Mouse (Mus musculus) retina, postnatal 7 days (tissue): ENCODE results near the gene Fbxo40.

Experiments used
- DNase-seq: peaks from one replicate; pipeline ENCODE4 v3.0.0-alpha.2; 2012; ENCODE audit warnings: low read depth, low spot score

Gene Fbxo40

DNA sequence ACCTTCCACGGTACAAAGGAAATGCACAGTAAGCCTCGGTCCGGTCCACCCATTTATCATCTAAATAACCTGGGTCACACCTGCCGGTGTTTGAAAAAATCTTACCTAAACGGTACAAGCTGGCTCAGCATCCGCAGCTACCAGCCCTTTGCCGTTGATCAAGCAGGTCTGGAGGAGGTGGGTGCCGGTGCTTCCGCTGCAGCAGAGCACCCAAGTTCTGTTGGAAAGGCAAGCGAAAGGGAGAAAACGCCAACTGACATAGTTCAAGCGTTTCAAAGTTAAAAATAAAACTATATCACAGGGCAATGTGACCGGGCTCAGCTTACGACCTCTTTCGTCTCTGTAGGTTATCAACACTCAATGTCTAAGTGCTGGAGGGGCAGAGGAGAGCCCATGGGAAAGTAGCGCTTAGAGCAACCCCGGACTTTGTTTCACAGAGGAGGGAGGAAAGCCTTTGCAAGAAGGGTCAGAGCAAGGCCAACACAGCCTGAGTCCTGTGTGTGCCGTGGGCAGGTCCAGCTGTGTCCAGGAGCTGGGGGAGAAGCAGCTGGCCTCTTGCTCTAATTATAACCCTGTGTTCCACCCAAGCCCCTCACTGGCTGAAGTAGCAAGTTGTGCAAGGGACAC, at the start of gene Fbxo40:
TSS of gene Fbxo40 (minus strand) at position 469 of the 627 bp plus-strand sequence.
- no peak for DNase-seq

DNA sequence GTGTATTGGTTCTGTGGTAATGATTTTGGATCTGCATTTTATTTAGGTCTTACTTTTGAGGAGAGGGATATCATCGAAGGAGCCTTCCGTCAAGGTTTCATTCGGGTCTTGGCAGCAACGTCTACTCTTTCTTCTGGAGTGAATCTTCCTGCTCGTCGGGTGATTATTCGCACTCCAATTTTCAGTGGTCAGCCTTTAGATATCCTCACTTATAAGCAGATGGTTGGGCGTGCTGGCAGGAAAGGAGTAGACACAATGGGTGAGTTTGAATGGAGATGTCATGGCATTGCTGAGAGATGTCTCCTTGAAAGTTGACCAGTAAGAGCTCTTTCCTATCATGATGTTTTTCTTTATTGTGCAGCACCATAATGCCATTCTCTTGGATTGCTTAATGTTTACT, 44.5 kb upstream of the Fbxo40 start:
- DNase-seq: no peak

DNA sequence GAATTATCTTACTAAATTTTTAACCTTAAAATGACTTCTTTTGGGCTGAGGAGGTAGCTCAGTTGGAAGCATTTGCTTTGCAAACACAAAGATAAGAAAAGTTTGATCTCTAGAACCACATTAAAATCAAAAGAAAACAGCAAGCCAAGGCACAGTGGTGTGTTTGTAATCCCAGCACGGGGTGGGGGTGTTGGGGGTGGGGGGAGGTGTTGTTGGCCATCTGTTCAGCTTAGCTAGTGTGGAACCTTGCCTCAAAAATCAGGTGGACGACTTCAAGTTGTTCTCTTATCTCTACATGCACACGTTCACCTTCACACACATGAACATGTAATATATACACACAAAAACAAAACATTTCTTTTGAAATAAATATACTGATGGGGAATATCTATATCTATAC, 41.7 kb upstream of the Fbxo40 start:
- DNase-seq: no peak

DNA sequence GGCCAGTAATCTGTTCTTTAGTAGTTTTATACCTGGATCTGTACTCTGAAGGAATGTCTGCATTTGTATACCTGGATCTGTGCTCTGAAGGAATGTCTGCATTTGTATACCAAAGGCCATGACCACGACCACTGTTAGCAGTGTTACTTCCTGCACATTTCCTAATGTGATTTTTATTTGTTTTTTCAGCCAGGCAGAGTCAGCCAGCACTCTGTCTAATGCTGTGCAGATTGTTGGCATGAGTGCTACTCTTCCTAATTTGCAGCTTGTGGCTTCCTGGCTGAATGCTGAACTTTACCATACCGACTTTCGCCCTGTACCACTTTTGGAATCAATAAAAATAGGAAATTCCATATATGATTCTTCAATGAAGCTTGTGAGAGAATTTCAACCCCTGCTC, 37.3 kb upstream of the Fbxo40 start:
- no peak for DNase-seq

DNA sequence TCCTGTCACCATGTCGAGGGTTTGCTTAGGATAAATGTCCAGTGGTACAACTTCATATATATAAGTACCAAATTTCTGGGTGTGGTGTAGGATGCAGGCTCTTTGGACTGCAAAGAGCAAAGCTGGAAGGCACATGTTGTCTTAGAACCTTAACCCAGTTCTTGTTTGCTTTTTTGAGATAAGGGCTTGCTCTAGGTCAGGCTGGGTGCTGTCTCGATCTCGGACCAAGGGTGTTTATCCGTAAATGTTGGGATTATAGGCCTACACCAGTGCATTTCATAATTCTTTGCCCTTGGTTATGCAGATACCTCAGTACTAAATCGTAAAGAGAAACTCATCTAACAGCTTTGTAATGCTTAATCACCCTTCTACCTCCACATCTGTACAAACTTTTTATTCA, 22.1 kb upstream of the Fbxo40 start:
- no peak for DNase-seq

DNA sequence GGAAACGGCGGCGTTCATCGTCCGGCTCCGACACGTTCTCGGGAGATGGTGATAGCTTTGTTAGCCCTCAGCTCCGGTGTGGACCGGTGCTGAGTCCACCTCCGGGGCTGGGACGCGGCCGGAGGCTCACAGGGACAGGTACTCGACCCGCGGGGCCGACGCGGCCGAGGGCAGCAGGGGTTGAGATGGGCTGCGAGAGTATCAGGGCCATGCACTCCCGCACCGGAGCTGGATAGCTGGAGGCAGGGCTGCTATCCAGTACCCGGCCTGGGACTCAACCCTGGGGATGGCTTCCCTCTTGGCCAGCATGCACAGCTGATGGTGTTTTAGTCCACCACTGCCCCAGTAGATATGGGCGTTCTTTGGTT, 21.6 kb upstream of the Fbxo40 start:
- DNase-seq: no peak

DNA sequence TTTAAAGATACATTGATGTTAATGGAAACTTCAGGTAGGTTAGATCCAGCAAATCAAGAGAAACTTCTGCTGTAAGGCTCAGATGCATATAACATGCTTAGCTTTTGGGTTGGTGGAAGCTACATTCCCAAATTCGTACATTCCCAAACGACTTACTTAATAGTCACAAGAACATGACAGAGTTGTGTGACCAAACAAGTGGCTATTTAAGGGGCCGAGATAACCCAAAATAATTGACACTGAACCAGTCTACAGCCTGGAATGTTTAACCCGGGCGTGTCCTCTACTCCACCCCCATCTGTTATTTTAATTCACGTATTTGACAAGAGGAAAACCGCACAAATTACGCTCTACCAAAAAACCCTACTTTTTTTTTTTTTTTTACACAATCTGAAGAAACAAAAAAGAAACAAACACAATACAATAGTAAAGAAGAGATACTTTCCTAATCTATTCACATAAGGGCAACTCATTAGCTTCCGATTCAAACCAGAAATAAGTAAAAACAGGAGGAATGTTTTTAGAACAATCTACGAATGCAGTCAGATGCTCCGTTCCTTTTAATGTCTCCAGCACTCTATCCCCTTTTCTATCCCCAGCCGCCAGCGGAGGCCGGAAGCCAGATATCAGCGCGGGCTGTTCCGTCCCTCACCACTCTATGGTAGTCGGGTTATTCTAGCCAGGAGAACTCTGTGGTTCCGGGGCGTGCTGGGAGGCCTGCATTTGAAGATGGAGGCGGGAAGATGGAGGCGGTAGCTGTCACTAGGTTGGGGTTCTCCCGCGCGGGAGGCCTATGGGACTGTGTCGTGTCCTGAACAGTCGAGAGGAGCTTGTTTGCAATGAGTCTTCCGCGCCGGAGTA, 21.0 kb upstream of the Fbxo40 start, which contains the start of gene Polq:
TSS of gene Polq (plus strand) at position 726 of the 861 bp plus-strand sequence.
- peak; percentile 93 for DNase-seq

DNA sequence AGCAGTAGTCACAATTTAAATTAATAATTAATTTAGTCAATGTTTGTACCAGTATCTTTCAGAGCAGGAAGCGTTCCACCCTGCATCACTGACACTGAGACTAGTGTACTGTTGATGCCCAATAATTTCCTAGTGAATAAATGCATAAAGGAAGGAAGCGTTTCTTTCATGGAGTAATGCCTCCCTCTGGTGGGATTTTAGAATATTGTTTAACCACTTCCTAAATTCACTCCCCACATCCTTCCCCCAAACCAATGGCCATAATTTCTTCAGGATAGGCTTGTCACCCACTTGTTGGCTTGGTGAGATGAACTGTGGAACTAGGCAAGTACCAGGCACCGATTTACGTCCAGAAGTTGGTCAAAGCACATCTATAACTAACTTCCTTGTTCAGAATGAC, 20.1 kb upstream of the Fbxo40 start:
- DNase-seq: peak; percentile 46

DNA sequence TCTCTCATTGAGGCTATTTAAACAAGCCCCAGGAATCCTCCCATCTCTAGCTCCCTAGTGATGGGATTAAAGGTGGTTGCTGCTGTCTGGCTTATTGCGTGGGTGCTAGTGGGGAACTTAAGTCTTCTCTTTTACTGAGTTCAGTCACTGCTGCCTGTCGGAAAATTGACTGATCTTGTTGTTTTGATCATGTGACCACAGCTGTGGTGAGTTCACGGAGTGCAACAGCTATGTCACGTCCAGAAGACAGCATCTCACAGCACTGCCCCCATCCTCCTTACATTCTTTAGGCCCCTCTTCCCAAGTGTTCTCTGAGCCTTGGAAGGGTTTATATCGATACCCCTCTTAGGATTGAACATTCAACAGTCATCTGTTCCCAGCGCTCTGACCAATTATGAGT, 19.0 kb upstream of the Fbxo40 start:
- no peak for DNase-seq

DNA sequence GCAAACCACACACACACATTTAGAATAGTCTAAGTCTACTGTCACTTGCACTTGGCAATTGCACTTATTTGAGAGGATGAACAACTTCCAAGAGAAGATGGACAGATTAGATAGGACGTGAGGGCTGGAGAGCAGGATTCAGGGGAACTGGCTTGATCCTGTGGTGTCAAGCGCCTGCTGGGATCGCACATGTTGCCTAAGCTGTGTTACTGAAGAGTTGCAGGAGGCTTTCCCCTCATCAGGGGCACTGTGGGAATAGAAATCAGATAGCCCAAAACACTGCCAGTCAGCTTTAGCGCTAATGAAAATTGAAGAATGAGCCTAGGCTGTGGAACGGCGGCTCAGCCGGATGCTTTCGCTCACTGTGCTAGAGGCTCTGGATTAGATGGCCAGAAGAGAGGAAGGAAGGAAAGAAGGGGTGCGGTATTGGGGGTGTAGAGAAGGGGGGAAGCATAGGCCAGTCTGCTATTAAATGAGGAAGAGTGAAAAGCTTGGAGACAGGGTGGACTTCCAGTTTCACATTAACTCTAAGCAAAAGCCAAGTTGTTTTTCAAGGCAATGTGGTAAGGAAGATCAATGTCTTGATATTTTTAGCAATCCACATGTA, 9.2 kb upstream of the Fbxo40 start:
- DNase-seq: no peak

DNA sequence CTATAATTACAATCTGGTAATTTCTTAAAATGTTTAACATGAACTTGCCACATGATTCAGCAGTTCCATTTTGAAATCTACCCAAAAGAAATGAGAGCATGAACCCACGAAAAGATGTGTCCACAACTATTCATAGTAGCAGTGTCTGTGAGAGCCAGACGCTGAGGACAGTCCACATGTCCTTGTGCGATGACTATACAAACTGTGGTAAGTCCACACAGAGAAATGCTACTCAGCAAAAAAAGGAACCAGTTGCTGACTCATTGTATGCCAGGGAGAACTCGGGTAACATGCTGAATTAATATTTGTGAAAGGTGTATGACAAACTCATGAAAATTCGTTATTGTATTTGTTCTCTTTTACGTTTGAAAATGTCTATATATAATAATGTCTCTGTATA, 7.4 kb upstream of the Fbxo40 start:
- DNase-seq: no peak

DNA sequence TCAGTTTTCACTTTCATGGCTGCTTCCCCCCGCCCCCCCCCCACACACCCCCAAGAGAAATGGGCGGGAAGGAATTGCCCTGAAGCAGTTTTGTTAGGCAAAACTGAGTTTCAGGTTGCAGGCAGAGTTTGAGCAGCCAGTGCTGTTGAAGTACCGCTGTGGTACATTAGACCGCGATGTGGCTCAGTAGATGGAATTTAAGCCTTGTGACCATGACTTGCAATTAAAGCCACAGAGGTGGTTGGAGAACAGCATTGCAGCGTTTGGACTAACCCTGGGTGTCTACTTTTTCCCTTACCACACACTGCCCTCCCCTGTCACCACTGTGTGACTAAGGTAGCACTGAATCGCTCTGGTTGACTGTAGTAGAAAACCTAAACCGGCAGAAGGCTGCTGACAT, 774 bp downstream of the Fbxo40 start:
- DNase-seq: no peak

DNA sequence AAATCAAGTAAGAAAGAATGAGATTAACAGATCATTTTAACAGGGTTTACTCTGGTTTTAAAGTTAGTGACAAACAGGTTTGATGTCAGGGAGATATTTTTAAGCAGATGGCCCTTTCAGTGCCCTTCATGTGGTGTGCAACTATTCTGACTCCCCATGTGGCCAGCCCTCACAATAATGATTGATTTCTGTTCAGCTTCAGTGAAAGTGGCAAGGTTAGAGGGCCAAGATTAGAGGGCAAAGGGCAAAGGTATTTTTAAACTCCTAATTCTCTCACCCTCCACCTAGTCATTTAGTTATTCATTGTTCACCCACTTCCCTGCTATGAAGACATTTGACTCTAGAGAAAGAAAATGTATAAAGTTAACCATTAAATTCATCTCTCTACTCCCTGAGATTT, 2.2 kb downstream of the Fbxo40 start:
- DNase-seq: no peak

DNA sequence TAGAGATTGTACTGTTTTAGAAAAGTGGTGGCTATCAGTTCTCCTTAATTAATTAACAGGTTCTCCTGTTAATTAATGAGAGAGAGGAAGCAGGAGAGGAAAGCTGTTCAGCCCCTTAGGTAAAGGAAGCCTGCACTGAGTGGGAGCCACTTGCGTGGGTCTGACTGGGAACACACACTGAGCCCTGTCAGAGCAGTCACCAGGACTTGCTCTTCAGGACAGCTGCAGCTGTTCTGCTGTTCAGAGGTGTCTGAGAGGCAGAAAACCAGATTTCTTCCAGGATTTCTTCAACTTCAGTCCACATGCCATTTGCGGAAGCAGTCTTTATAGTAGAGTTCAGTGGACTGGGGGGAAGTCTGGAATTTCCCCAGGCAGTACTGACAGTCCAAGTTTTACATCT, 2.9 kb downstream of the Fbxo40 start:
- DNase-seq: no peak

DNA sequence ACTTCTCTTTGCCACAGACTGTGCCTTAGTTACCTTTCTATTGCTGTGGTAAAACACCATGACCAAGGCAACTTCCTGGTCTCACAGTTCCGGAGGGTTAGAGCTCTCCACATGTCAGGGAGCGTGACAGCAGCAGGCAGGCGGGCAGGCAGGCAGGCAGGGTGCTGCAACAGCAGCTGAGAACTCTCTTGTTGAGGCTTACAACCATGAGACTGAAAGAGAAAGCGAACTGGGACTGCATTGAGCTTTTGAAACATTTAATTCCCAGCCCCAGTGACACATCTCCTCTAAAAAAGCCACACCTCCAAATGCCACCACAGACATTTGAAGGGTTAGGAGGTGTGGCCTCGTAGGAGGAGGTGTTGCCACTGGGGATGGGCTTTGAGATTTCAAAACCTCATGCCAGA, 4.6 kb downstream of the Fbxo40 start:
- DNase-seq: no peak

DNA sequence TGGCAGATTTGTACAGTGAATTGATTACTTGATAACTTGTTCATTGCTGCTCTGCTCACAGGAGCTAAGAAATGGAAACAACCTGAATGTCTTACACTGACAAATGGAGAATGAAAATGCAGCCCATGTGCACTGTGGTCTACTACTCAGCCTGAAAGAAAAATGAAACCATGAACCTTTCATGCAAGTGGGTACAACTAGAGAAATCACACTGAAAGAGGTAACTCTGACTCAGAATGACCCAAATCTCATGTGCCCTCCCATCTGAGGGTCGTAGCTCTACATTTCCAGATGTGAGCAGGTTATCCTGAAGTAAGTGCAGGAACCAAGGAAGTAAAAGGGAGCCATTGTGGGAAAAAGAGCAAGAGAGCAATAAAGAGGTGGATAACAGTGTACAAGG, 6.5 kb downstream of the Fbxo40 start:
- DNase-seq: no peak

DNA sequence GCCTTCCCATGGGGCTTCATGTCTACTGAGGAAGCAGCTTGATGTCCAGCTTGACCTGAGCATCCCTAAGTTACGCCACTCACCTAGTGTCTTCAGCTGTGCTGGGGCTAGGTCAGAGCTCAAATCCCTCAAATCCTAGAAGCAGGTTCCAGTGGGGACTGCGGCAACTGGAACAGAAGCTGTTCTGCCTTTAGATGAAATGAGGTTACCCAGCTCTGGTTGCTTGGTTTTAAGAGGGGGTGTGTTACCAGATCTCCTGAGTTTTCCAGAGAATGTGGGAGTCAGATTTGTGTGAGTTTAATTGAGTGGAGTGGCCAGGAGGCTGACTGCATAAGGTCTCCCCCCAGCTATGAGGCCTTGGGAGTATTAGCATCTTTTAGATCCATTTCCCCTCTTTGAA, 11.1 kb downstream of the Fbxo40 start:
- DNase-seq: no peak

DNA sequence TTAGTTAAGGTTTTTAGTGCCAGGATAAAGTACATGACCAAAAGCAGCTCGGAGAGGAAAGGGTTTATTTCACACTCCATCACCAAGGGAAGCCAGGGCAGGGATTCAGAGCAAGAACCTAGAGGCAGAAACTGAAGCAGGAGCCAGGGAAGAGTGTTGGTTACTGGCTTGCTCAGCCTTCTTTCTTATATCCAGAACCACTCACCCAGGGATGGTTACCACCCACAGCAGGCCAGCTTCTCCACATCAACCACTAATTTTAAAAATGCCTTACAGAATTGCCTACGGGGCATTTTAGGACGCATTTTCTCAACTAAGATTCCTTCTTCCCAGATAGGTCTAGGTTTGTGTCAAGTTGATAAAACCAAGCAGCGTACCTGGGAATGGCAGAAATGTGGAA, 26.9 kb downstream of the Fbxo40 start:
- no peak for DNase-seq

DNA sequence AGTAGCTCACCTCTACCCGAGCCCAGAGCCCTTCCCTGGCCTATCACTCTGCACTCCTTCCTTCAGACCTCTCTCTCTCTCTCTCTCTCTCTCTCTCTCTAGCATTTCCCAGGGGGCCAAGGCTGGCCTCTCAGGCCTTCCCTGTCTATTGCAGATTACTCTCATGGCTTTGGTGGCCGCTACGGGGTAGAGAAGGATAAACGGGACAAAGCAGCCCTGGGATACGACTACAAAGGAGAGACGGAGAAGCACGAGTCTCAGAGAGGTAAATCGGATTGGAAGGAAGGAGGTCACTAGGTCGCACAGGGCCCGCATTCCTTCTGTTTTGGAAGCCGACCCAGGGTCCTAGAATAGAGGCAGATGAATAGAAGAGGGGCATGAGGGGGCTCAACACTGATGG, 35.2 kb downstream of the Fbxo40 start:
- no peak for DNase-seq

DNA sequence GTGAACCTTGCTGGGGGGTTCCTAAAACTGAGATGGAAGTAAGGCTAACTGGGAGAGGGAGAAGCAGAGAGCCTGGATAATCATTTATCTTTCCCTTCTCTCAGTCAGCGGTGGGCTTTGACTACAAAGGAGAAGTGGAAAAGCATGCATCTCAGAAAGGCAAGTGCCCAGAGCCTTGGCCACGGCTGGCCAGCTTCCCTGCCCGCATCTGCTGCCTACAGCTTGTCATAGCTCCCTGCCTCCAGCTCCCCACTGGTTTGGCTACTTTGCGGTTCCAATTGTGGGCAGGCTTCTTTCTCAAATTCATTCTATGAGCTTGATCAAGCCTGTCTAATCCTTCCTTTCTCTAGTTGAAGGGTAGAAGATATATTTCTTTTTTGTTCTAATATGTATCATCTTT, 39.2 kb downstream of the Fbxo40 start:
- DNase-seq: no peak

DNA sequence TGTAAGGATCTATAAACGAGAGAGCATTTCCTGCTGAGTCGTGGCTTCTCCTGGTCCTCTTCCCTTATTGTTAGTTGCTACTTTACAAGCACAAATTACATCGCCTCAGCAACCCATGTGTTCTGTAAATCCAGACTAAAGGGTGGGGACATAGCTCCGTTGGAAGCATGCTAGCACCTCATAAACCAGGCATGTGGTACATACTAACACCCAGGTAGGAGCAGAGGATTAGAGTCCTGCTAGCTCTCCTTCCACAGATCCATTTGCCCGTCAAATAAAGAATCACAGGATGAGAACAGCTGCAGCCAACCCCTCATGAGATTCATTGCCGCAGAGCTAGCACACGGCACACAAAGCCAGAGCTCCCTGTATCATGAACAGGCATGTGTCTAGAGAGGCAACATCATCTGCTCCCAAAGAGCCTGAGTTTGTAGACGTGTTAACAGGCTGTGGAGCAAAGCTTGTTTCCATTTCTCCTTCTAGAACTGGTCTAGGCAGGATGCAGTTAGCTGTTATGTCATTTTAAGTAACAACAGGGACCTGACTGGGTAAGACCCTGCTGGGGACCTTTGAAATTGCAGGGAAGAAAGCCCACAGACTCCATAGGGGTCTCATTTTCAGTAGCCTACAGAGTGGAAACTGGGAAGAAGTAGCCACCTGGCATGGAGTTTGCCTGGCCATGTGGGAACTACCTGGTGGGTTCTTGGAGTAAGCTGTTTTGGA, 40.5 kb downstream of the Fbxo40 start:
- DNase-seq: no peak

DNA sequence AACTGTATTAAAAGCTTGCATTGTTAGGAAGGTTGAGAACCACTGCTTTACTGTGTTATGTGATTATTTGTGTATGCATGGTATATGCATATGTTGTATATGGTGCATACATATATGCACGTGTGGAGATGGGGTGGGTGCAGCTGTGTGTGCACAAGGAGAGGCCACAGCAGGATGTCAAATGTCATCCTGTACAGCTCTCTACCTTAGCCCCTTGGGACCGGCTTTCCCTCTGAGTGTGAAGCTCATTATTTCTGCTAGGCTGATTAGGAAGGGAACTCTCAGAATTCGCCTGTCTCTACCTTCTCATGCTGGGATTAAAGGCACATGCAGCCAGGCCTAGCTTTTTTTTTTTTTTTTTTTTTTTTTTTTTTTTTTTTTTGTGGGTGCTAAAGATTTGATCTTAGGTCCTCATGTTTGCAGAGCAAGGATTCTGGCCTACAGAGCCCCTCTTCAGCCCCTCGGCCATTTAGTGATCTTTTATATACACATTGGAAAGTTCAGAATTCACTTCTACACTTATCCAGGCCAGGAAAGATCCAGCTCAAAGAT, 42.5 kb downstream of the Fbxo40 start:
- no peak for DNase-seq
